Mouse (Mus musculus): Measurements from ENCODE around the gene 9130213A22Rik. TPM values are rescaled to one million over a fixed set of nuclear protein-coding genes. Genes with fewer than 3 reads are reported as not detected.

9130213A22Rik gene
- total and polyA plus RNA-seq, 3 experiments = 0.08 to 0.26 TPM; not detected in 1

GRCm38 (mm10) chr11:69123693-69124497, 1.5 kb upstream of the 9130213A22Rik start (continued):
- TF ChIP-seq CTCF (IDR thresholded peaks at IDR 0.05 in 2 of 3, conservative IDR thresholded peaks at IDR 0.05 in 1 of 3; ENCODE audit: control insufficient read depth in 1 of 3, insufficient read depth in 1 of 3, low read depth in 2 of 3, low read length in 3 of 3, poor library complexity in 1 of 3, severe bottlenecking in 1 of 3) = peak in 1 of 3 experiments; percentile 14; a peak in 1 of 6 replicates
- TF ChIP-seq RCOR1 (IDR thresholded peaks at IDR 0.05; ENCODE audit: low read depth, low read length) = 0 out of 2 replicates have a peak, but pooled peaks have one; percentile 26
- no peak for TF ChIP-seq MEF2A (IDR thresholded peaks at IDR 0.05; ENCODE audit: extremely low read depth, insufficient replicate concordance, low read depth, low read length, poor library complexity, severe bottlenecking)
- no peak for TF ChIP-seq E2F4 (IDR thresholded peaks at IDR 0.05; ENCODE audit: borderline replicate concordance, low read depth, low read length)
- peak; percentile 50; the same call in 1 of the 2 replicates for TF ChIP-seq KAT2A (conservative IDR thresholded peaks at IDR 0.05; ENCODE audit: low read depth, low read length)
- TF ChIP-seq GABPA (IDR thresholded peaks at IDR 0.05; ENCODE audit: low read depth, low read length) = no peak

- Histone ChIP-seq H3K36me3 (ENCODE audit: control insufficient read depth in 1 of 2, insufficient read depth in 2 of 2, low read length in 2 of 2) (no peaks in the 10 kb centered on the region), H3K27me3 (ENCODE audit: control insufficient read depth in 1 of 2, insufficient read depth in 2 of 2, low read length in 2 of 2) (no peaks in the 10 kb centered on the region), H3K27ac (ENCODE audit: control insufficient read depth, low read depth, low read length) (no peak overlapping the region), H3K79me2 (ENCODE audit: control insufficient read depth, insufficient read depth, low read length, poor library complexity) (no peaks in the 10 kb centered on the region; the same call in 1 of the 2 replicates), H3K9ac (ENCODE audit: control insufficient read depth, low read depth, low read length, poor library complexity, severe bottlenecking) (peak overlapping the region; percentile 60), H3K4me1 (ENCODE audit: control insufficient read depth in 1 of 2, insufficient read depth in 2 of 2, low read length in 2 of 2) (peaks cover 0 to 9% of the 10 kb centered on the region in 2 experiments; a peak in 2 of 4 replicates), H3K9me3 (replicated peaks; ENCODE audit: insufficient read depth, low read length) (no peaks in the 10 kb centered on the region), H3K4me3 (ENCODE audit: control insufficient read depth in 1 of 2, insufficient read depth in 1 of 2, low read depth in 2 of 2, low read length in 2 of 2) (peak overlapping the region; percentile 41 to 88)
- peak; percentile 96 for DNase-seq (ENCODE audit: low read depth, low spot score)
- TF ChIP-seq MAFK (IDR thresholded peaks at IDR 0.05; ENCODE audit: borderline replicate concordance, low read depth, low read length) (peak; percentile 89), GABPA (IDR thresholded peaks at IDR 0.05; ENCODE audit: low read depth, low read length) (no peak), MXI1 (IDR thresholded peaks at IDR 0.05; ENCODE audit: low read depth, low read length) (peak; percentile 60; the same call in 1 of the 2 replicates), GATA1 (IDR thresholded peaks at IDR 0.05; ENCODE audit: low read depth, low read length) (0 out of 2 replicates have a peak, but pooled peaks have one; percentile 8), ELF1 (IDR thresholded peaks at IDR 0.05; ENCODE audit: low read depth, low read length) (0 out of 2 replicates have a peak, but pooled peaks have one; percentile 43), ZNF384 (IDR thresholded peaks at IDR 0.05; ENCODE audit: low read depth, low read length) (0 out of 2 replicates have a peak, but pooled peaks have one; percentile 27), TBP (IDR thresholded peaks at IDR 0.05; ENCODE audit: low read depth, low read length) (peak; percentile 98), CTCF (IDR thresholded peaks at IDR 0.05 in 2 of 3, conservative IDR thresholded peaks at IDR 0.05 in 1 of 3; ENCODE audit: control insufficient read depth in 1 of 3, insufficient read depth in 1 of 3, low read depth in 2 of 3, low read length in 3 of 3, poor library complexity in 1 of 3, severe bottlenecking in 1 of 3) (peak in 1 of 3 experiments; percentile 37; a peak in 3 of 6 replicates), MAZ (IDR thresholded peaks at IDR 0.05; ENCODE audit: low read depth, low read length) (peak; percentile 92; the same call in 1 of the 2 replicates), KAT2A (conservative IDR thresholded peaks at IDR 0.05; ENCODE audit: low read depth, low read length) (0 out of 2 replicates have a peak, but pooled peaks have one; percentile 27), TAL1 (IDR thresholded peaks at IDR 0.05; ENCODE audit: low read length) (no peak), MYC (IDR thresholded peaks at IDR 0.05; ENCODE audit: low read depth, low read length) (peak; percentile 47; the same call in 1 of the 2 replicates), HCFC1 (IDR thresholded peaks at IDR 0.05; ENCODE audit: low read depth, low read length) (0 out of 2 replicates have a peak, but pooled peaks have one; percentile 39), SIN3A (IDR thresholded peaks at IDR 0.05; ENCODE audit: low read length) (peak; percentile 3), UBTF (IDR thresholded peaks at IDR 0.05; ENCODE audit: borderline replicate concordance, insufficient read depth, low read depth, low read length) (no peak), EP300 (IDR thresholded peaks at IDR 0.05; ENCODE audit: low read depth in 1 of 2, low read length in 2 of 2) (no peak)
Measured at GRCm38 (mm10) chr11:69123056-69123692, 785 bp upstream of the 9130213A22Rik start.

Data from MEL (cell line).